Mouse (Mus musculus) spleen, postnatal 14 days (tissue): ENCODE measurements around the gene Sh3tc1.

Experiments used
- DNase-seq, 2 experiments: peaks; one replicate each; pipeline ENCODE4 v3.0.0; 2021 to 2022; ENCODE audit warnings: low spot score in 2 of 2

Gene Sh3tc1

DNA sequence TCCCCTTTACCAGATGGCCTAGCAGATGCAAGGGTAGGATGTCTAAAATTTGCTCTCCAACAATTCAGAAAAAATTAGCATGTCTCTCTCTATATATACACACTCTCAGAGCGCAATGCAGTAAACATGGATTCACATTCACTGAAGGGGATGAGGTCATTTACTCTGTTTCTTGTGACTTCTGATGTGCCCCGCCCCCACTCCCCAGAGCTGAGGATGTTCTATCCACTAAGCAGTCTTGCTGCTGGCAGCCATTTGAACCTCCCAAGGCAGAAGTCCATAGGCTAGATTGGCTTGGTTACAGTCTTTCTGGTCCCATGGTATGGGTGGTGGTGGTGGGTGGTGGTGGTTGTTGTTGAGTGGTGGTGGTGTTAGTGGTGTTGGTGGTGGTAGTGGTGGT is 17.9 kb downstream of the Sh3tc1 start:
- DNase-seq, result no peak

- DNase-seq, result no peak
Measured at GRCm38 (mm10) chr5:35719880-35720279, 19.9 kb downstream of the Sh3tc1 start.

DNA sequence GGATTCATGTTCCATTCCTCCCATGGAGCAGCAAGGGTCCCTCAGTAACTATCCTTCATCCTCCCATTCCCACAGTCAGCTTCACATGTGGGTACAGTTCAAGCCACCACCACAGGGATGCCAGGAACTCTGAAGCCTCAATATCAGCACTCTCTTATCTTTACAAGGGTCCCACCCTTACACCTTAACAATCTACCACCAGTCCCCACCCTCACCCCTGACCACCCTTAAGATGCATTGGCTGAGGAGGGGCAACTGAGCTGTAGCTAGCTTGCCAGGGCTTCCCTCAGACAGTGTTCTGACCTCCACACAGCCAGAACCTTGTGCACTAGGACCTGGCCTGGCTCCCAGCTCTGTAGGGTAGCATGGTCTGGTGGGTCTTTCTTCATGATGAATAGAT is 20.4 kb downstream of the Sh3tc1 start:
- DNase-seq, result no peak

- no peak for DNase-seq
Measured at GRCm38 (mm10) chr5:35718817-35719216, 21.0 kb downstream of the Sh3tc1 start.

DNA sequence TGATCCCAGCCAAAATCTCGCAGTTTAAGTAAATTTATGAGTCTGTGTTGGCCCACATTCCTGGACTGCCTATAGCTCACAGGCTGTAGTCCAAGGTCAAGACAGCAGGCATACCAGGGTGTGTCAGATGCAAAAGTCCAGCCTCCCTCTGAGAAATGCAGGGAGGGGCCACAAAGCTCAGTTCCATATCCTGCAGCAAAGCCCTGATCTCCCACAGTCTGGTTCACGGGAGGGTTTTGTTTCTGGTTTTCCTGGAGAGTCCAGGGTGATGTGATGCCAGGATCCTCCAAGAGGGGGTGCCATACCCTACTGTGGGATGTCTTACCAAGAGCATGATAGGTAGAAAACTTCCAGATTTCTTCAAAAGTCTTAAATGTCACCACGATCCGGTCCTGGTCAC is 21.8 kb downstream of the Sh3tc1 start:
- DNase-seq, result no peak

- DNase-seq, result no peak
Measured at GRCm38 (mm10) chr5:35717455-35717854, 22.3 kb downstream of the Sh3tc1 start.

- DNase-seq, result peak in 1 of 2 experiments; percentile 20
Measured at GRCm38 (mm10) chr5:35713649-35714354, 26.0 kb downstream of the Sh3tc1 start.

DNA sequence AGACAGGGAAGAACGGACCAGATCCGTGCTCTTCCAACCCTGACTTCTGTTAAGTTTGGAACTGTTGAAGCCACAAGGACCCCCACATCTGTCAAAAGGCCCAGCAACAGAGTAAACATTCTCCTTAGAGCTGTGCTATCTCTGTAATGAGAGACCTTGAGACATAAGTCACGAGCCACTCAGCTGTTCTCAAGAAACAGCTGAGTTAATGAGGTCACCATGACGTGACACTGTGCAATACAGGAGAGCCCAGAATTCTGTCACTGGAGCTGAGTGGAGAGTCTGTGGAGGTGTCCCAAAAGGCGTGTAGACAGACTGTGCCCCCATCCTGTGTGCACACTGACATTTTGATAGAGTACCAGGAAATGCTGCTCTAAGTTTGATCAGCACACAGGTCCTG is 27.3 kb downstream of the Sh3tc1 start:
- no peak for DNase-seq

DNA sequence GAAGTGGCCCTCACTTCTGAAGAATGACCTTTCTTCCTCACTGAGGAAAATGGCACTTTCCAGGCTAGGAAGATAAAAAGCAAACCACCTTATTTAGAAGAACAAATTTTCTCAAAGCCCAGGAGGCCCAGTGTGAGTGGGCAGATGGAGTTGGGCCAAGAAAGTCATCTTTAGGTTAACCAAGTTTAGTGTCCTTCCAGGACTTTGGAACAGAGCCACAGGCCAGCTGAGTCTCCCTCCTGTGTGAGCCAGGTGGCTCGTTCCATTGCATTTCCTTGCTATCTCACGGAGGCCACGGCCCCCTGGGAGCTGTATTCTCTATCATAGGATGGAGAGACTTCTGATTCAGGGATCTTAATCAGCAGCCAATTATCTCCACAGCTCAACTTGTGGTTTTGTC is 28.9 kb downstream of the Sh3tc1 start:
- no peak for DNase-seq

GRCm38 (mm10) chr5:35710481-35710880 is 29.3 kb downstream of the Sh3tc1 start:
- DNase-seq, result no peak

DNA sequence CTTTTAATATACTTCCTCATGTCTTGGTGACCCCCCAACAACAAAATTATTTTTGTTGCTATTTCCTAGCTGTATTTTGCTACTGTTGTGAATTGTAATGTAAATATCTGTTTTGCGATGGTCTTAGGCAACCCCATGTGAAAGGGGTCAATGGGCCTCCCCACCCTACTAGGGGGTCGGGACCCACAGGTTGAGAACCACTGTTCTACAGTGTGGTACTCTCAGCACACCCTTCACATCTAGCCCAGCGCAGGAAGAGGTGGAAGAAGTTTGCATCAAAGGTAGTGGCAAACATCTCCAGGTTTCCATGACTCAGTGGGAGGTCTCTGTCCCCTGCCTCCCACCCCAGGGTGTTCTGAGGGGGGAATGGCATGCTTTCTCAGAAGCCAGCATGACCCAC is 34.4 kb downstream of the Sh3tc1 start:
- no peak for DNase-seq

- DNase-seq, result no peak
Measured at GRCm38 (mm10) chr5:35703814-35704213, 36.0 kb downstream of the Sh3tc1 start.

GRCm38 (mm10) chr5:35703183-35703582 is 36.6 kb downstream of the Sh3tc1 start:
- DNase-seq, result no peak

GRCm38 (mm10) chr5:35702582-35703140 is 37.1 kb downstream of the Sh3tc1 start:
- no peak for DNase-seq

DNA sequence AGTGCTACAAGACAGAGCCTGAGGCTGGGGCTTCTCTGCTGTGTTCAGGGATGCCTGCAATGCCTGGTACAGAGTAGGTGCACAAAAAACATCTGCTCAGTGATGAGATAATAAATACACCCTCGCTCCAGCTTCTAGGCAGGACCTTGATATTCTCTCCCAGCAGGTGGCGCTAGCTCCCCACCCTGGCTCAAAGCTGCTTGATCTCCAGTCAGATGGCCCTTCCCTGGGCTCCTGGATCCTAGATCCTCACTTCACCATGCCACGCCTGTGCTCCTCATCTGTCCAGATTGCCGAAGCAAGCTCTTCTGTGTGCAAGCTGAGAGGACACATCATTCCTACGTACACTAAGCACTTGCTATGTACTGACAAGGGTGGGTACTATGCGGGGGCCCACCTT is 38.7 kb downstream of the Sh3tc1 start:
- DNase-seq, result peak in 1 of 2 experiments; percentile 45

- DNase-seq, result no peak
Measured at GRCm38 (mm10) chr5:35695815-35696214, 44.0 kb downstream of the Sh3tc1 start.

DNA sequence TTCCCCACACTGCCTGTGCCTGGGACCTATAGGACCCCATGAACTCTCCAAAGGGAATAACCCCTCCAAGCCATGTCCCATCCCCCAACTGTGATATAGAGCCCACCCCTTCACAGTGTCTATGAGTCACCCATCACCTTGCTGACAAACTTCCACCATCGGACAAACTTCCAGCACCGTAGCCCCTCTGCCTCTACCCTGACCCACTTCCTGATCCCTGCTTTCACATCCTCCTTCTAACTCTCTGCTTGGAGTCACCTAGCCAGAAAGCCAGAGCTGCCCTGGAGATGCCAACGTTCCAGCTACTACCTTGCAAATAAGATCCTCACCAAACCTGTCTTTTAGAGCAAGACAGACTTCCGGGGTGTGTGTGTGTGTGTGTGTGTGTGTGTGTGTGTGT is 46.1 kb downstream of the Sh3tc1 start:
- no peak for DNase-seq

DNA sequence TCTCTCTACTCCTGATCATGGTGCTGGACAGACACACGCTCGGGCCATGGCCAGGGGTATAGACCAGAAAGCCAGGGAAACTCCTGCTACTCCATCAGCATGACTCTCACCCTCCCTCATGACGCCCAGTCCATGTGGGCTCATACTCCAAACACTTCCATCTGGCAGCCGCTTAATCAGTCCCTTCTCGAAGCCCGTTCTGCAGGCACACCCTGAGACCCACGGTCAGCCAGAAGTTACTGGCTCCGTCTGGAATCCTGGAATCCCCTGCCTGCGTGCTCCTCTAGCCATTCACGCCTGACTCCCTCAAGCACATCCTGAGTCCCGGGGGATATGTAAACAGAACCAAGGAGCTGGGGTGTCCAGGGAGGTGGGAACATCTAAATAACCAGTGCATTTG is 48.5 kb downstream of the Sh3tc1 start:
- no peak for DNase-seq

GRCm38 (mm10) chr5:35690485-35691165 is 49.2 kb downstream of the Sh3tc1 start:
- DNase-seq, result no peak

DNA sequence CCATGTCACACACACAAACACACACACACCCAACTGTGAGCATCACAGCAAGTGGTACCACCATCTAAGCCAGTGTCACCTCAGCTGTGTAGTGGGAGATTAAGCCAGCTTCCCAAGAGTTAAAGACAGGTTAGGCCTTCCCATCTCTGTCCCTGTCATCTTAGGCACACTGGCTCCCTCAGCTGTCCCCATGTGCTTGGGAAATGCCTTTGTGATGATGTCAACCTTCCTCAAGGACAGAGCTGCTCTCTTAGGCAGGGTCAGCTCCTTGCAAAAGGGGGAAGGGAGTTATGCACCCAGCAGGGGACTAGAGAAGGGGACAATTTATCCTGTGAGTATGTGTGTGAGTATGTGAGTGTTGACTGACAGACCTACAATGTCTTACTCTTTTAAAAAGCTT is 50.4 kb downstream of the Sh3tc1 start:
- DNase-seq, result no peak

- DNase-seq, result no peak
Measured at GRCm38 (mm10) chr5:35688851-35689250, 50.9 kb downstream of the Sh3tc1 start.

DNA sequence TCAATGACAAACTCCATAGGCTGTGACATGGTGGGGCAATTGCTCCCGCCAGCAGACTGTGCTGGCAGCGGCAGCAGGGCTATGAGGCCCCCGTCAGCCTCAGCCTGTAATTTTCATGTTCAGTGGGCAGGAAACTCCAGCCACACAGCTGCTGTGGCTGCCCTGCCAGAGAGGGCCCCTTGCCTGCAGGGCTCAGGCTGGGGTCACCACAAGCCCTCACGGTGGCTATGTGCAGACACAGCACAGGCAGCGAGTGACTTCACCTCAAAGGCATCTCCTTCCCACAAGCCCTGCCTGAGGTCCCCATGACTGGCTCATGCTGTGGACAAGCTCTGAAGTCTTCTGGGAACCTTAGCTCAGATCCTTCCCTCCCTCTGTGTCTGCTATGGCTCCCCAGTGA is 52.7 kb downstream of the Sh3tc1 start:
- no peak for DNase-seq

DNA sequence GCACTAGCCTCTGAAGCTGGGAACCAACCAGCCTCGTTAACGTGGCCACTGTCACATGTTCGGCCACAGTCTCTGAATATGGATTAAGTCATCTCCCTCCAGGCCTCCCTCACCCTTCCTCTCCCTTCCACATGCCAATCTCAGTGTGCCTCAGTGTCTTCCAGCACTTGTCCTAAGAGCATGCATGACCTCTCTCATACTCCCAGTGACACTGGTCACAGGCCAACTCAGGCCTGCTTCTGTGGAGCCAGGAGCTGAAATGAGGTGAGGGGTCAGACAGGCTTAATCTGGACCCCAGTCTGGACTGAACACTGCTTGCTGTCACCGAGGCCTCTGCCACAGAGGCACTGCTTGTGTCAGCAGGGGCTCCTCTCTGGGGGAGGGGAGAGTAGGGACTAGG is 53.5 kb downstream of the Sh3tc1 start:
- no peak for DNase-seq
